Mouse (Mus musculus): Measurements from ENCODE around the gene Rprd1b.

DNA sequence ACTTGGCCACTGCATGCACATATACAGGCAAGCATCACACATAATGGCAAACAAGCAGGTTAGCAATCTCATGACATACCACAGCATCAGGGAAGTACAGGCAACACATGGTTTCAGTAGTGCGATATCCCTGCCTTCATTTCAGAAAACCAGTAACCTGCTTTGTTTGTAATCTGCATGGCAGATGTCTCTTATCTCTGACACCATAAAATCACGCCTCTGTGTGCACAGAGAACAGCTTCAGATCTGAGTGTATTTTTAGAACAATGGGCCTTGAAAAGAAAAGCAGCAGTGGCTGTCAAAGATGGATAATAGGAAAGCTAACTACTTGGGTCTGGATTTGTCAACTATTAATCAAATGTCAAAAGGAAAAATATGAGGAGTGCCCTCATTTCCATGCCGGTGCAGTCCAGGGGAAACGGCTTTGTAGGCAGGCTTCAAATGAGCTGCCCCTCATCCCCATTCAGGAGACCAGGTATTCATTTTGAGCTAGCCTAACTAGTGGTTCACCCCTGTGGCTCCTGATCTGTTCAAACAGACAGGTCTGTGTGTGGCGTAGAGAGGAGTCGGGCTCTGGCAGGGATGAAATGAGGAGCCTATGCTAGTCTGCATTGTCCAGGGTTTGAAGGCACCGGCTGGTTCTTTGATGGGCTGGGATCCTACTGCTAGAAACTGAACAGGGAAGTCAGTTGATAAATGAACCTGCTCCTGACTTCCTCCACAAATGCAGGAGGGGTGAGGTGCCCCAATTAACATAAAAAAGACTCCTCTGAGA is 39.7 kb upstream of the Rprd1b start:
- TF ChIP-seq POLR2A (IDR thresholded peaks at IDR 0.05; ENCODE audit: low read depth, low read length) (no peak), CTCF (conservative IDR thresholded peaks at IDR 0.05; ENCODE audit: insufficient read depth, insufficient read length, low read depth, low read length) (no peak)

Data from kidney, adult 2 months (tissue).